Mouse (Mus musculus) forebrain, embryonic 14.5 days (tissue): ENCODE data around the gene Gm20388. TPM values are rescaled to one million over a fixed set of nuclear protein-coding genes. Genes with fewer than 3 reads are reported as not detected.
"Not testable (repeated sequence)": the region's sequence is repeated elsewhere in the genome, so short reads cannot be mapped to it uniquely, and the experiment has no call there.

Experiments
- ATAC-seq: fragments of 200-750 bp; cut with Nextera tagmentation; 2 replicates; pipeline ENCODE4 v1.8.0; 2017; ENCODE audit warnings: mild to moderate bottlenecking, moderate library complexity
- DNase-seq: peaks from one replicate; pipeline ENCODE4 v3.0.0-alpha.2; 2015; ENCODE audit warnings: low spot score
- H3K27ac ChIP-seq: fragments of 300-500 bp; sonication (generic); 2 replicates; pipeline ENCODE4 v1.5.1; 2014; ENCODE audit warnings: low read depth, mild to moderate bottlenecking, control low read depth, low read length, moderate library complexity
- H3K27me3 ChIP-seq: fragments of 300-500 bp; sonication (generic); replicated peaks from 2 replicates; pipeline ENCODE4 v1.6.1; 2014; ENCODE audit warnings: low read length, control low read depth, mixed read lengths; ENCODE audit not compliant: control insufficient read depth, insufficient read depth
- H3K36me3 ChIP-seq: fragments of 300-500 bp; sonication (generic); 2 replicates; pipeline ENCODE4 v1.6.1; 2014; ENCODE audit warnings: low read length, control low read depth; ENCODE audit not compliant: control insufficient read depth, insufficient read depth
- H3K4me1 ChIP-seq: fragments of 300-500 bp; sonication (generic); 2 replicates; pipeline ENCODE4 v1.6.1; 2014; ENCODE audit warnings: antibody characterized with exemption, low read length, control low read depth; ENCODE audit not compliant: control insufficient read depth, insufficient read depth
- H3K4me2 ChIP-seq: fragments of 300-500 bp; sonication (generic); 2 replicates; pipeline ENCODE4 v1.6.1; 2014; ENCODE audit warnings: mild to moderate bottlenecking, control low read depth, low read length
- H3K4me3 ChIP-seq: fragments of 300-500 bp; sonication (generic); 2 replicates; pipeline ENCODE4 v1.5.1; 2014; ENCODE audit warnings: low read depth, low read length, control low read depth
- H3K9ac ChIP-seq: fragments of 300-500 bp; sonication (generic); 2 replicates; pipeline ENCODE4 v1.6.1; 2014; ENCODE audit warnings: mild to moderate bottlenecking, low read length, control low read depth, moderate library complexity
- H3K9me3 ChIP-seq: fragments of 300-500 bp; sonication (generic); replicated peaks from 2 replicates; pipeline ENCODE4 v1.6.1; 2016; ENCODE audit warnings: low read length, control low read depth, mixed read lengths; ENCODE audit not compliant: control insufficient read depth
- WGBS: fragments of 180-500 bp; shearing (Covaris S2); extraction: QIAGEN DNeasy Blood & Tissue Kit; methylation state at CpG from one replicate; pipeline ENCODE4 v1.1.7; 2014; 5-methylcytosine and 5-hydroxymethylcytosine counted together
- polyA plus RNA-seq: library from polyadenylated mRNA; unstranded; fragments of >200 nt; fragmentation: Nextera tagmentation; extraction: Ambion mirVana; gene quantifications from 2 replicates; pipeline ENCODE4 v1.2.1, GENCODE M21; 2014

Gene Gm20388
- polyA plus RNA-seq, 1 experiment from 2014 or later: 7.4 TPM

DNA sequence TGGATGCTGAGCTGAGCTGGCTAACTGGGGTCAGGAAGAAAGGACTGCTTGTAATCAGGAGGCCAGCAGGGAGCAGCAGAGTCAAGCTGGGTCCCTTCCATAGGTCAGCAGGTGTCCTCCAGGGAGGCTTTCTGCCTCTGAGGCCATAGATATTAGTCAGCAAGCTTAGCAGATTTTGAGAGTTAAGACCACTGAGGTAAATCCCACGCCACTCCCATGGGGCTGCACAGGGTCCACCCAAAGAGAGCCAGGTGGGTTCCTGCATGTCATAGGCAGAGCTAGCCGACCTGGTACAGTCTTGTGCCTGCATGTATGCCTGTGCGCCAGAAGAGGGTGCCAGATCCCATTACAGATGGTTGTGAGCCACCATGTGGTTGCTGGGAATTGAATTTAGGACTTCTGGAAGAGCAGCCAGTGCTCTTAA is 416.5 kb downstream of the Gm20388 start:
- ATAC-seq: no peak
- Histone ChIP-seq H3K4me3 (no peak overlapping the region), H3K9ac (no peak overlapping the region), H3K27me3 (no peaks in the 10 kb centered on the region), H3K9me3 (no peaks in the 10 kb centered on the region), H3K4me2 (no peak overlapping the region), H3K27ac (no peak overlapping the region), H3K4me1 (peaks cover 17% of the 10 kb centered on the region), H3K36me3 (no peaks in the 10 kb centered on the region)
- DNase-seq: no peak
- 48% methylated on average over 3 of the region's 3 CpGs for WGBS

DNA sequence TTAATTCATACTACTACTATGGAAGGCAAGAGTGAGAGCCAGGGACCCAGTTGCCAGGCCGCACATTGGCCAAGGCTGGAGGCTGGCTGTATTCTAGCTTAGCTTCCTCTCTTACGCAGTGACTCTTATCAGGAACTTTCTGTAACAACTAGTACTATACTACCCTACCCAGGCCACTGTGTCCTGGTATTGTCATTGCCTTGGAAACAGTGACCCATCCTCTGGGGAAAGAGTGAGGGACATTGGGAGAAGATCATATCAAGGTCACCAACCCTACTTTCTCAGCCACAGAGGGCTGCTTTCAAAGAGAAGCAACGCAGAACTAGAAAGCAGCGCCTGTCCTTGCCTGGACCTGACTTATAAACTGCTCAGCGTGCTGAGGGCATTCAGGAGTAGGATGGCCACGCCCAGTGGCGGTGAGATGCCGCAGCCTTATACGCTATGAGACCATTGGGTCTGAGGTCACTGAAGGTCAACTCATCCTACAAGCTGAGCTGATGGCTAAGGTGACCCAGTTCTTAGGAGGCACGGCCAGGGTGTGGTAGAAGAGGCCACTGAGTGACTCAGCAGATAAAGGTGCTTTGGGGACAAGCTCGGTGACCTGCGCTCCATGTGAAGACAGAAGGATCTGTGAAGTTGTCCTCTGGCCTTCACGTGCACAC is 417.9 kb downstream of the Gm20388 start:
- Histone ChIP-seq H3K9me3 (no peaks in the 10 kb centered on the region), H3K27ac (no peak overlapping the region), H3K27me3 (no peaks in the 10 kb centered on the region), H3K4me1 (peaks cover 6% of the 10 kb centered on the region), H3K9ac (no peak overlapping the region), H3K4me2 (no peak overlapping the region), H3K4me3 (no peak overlapping the region), H3K36me3 (no peaks in the 10 kb centered on the region)
- WGBS: 89% methylated on average over 13 of the region's 13 CpGs
- ATAC-seq (no peak), DNase-seq (no peak)

GRCm38 (mm10) chr8:120329030-120329748 is 418.5 kb downstream of the Gm20388 start:
- Histone ChIP-seq H3K27me3 (no peaks in the 10 kb centered on the region), H3K4me1 (peaks cover 5% of the 10 kb centered on the region; the same call in 1 of the 2 replicates), H3K36me3 (no peaks in the 10 kb centered on the region), H3K4me2 (no peak overlapping the region), H3K9ac (no peak overlapping the region), H3K27ac (no peak overlapping the region), H3K4me3 (no peak overlapping the region), H3K9me3 (no peaks in the 10 kb centered on the region)
- 78% methylated on average over 11 of the region's 11 CpGs for WGBS
- DNase-seq (peak; percentile 64), ATAC-seq (peak; percentile 35; the same call in 1 of the 2 replicates)

DNA sequence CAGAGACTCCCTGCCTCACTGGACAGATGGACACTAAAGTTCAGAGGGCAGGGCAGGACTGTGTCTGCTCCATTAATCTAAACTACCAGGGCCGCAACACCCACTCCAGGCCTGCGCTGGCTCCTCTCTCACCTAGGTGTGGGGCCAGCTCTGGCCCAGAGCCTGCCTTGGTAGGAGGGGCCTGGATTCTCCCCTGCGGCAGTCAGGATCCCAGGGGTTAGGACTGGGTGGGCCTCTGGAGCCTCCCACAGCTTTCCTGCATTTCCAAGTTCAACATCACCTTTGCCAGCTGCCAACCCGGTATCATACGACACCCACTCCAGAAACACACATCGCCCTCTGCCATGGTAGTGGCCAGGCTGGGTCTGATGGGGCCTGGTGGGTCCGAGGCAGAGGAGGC is 420.4 kb downstream of the Gm20388 start:
- DNase-seq: no peak
- Histone ChIP-seq H3K9me3 (no peaks in the 10 kb centered on the region), H3K4me2 (no peak overlapping the region), H3K9ac (no peak overlapping the region), H3K36me3 (no peaks in the 10 kb centered on the region), H3K4me1 (peaks cover 23% of the 10 kb centered on the region), H3K27ac (no peak overlapping the region), H3K4me3 (no peak overlapping the region), H3K27me3 (no peaks in the 10 kb centered on the region)
- no peak for ATAC-seq
- WGBS: 88% methylated on average over 7 of the region's 7 CpGs

GRCm38 (mm10) chr8:120332379-120333229 is 422.0 kb downstream of the Gm20388 start:
- ATAC-seq (no peak), DNase-seq (no peak)
- Histone ChIP-seq H3K27ac (no peak overlapping the region), H3K36me3 (no peaks in the 10 kb centered on the region), H3K27me3 (no peaks in the 10 kb centered on the region), H3K9me3 (no peaks in the 10 kb centered on the region), H3K4me1 (peaks cover 30% of the 10 kb centered on the region), H3K4me3 (no peak overlapping the region), H3K9ac (no peak overlapping the region), H3K4me2 (no peak overlapping the region)
- 72% methylated on average over 16 of the region's 16 CpGs for WGBS

GRCm38 (mm10) chr8:120333681-120334080 is 423.0 kb downstream of the Gm20388 start:
- Histone ChIP-seq H3K4me1 (peaks cover 30% of the 10 kb centered on the region), H3K27ac (no peak overlapping the region)

GRCm38 (mm10) chr8:120334261-120334660 is 423.6 kb downstream of the Gm20388 start:
- H3K9me3 ChIP-seq, H3K36me3 ChIP-seq, H3K4me2 ChIP-seq, H3K27me3 ChIP-seq, ATAC-seq, H3K4me3 ChIP-seq, DNase-seq: not testable (repeated sequence)
- Histone ChIP-seq H3K9ac (peak overlapping the region; percentile 36; the same call in 1 of the 2 replicates), H3K27ac (peak overlapping the region; percentile 91), H3K4me1 (peaks cover 28% of the 10 kb centered on the region)
- WGBS: 56% methylated on average over 3 of the region's 3 CpGs

More at GRCm38 (mm10) chr8:120333681-120334080, 423.0 kb downstream of the Gm20388 start:
- Histone ChIP-seq H3K4me2 (no peak overlapping the region), H3K36me3 (no peaks in the 10 kb centered on the region), H3K9me3 (no peaks in the 10 kb centered on the region), H3K9ac (no peak overlapping the region), H3K27me3 (no peaks in the 10 kb centered on the region), H3K4me3 (no peak overlapping the region)
- ATAC-seq (no peak), DNase-seq (no peak)
- 92% methylated on average over 4 of the region's 4 CpGs for WGBS

- peak; percentile 64 for ATAC-seq
- H3K4me2 ChIP-seq: peak overlapping the region; percentile 16
- WGBS: 5% methylated on average over 5 of the region's 5 CpGs
Observed at GRCm38 (mm10) chr8:120334878-120335261, 424.2 kb downstream of the Gm20388 start.

More at GRCm38 (mm10) chr8:120334878-120335261, 424.2 kb downstream of the Gm20388 start:
- Histone ChIP-seq H3K9ac (peak overlapping the region; percentile 49; the same call in 1 of the 2 replicates), H3K4me1 (peaks cover 28% of the 10 kb centered on the region), H3K9me3 (no peaks in the 10 kb centered on the region), H3K27ac (peak overlapping the region; percentile 91), H3K36me3 (no peaks in the 10 kb centered on the region), H3K27me3 (no peaks in the 10 kb centered on the region), H3K4me3 (no peak overlapping the region)
- peak; percentile 94 for DNase-seq
